Mouse (Mus musculus): ENCODE measurements around the gene Creb5. TPM values are rescaled to one million over a fixed set of nuclear protein-coding genes. Genes with fewer than 3 reads are reported as not detected.

Creb5 gene
- polyA plus RNA-seq, 2 experiments, result 20.0 to 46.1 TPM

- no peak overlapping the region for H3K4me3 ChIP-seq (replicated peaks; ENCODE audit: low read length)
- 16% methylated on average over 4 of the region's 4 CpGs for WGBS
- no peak overlapping the region for H3K9ac ChIP-seq (ENCODE audit: low read depth, low read length, severe bottlenecking)
- no peaks in the 10 kb centered on the region for H3K27me3 ChIP-seq (ENCODE audit: control insufficient read depth, insufficient read depth, low read length)
- no peak overlapping the region for H3K27ac ChIP-seq (replicated peaks; ENCODE audit: low read depth, low read length)
- peak overlapping the region; percentile 30; the same call in 1 of the 2 replicates for H3K4me2 ChIP-seq (replicated peaks; ENCODE audit: low read depth, low read length, severe bottlenecking)
- H3K36me3 ChIP-seq (ENCODE audit: control insufficient read depth, insufficient read depth, low read length), result no peaks in the 10 kb centered on the region
- DNase-seq (ENCODE audit: low spot score), result peak; percentile 64
- no peaks in the 10 kb centered on the region for H3K9me3 ChIP-seq (ENCODE audit: control insufficient read depth, low read length)
- H3K4me1 ChIP-seq (ENCODE audit: control insufficient read depth, insufficient read depth, low read length), result peaks cover 37% of the 10 kb centered on the region
- peak; percentile 60; the same call in 1 of the 2 replicates for ATAC-seq (ENCODE audit: low FRiP score, low read depth)
- TF ChIP-seq POLR2A (IDR thresholded peaks at IDR 0.05; ENCODE audit: borderline replicate concordance, extremely low read depth, insufficient read depth, insufficient read length), result no peak
Observed at GRCm38 (mm10) chr6:53469204-53469603, 182.1 kb downstream of the Creb5 start.

GRCm38 (mm10) chr6:53469703-53470102 lies 182.6 kb downstream of the Creb5 start:
- no peak for TF ChIP-seq POLR2A (IDR thresholded peaks at IDR 0.05; ENCODE audit: borderline replicate concordance, extremely low read depth, insufficient read depth, insufficient read length)
- Histone ChIP-seq H3K36me3 (ENCODE audit: control insufficient read depth, insufficient read depth, low read length) (no peaks in the 10 kb centered on the region), H3K4me2 (replicated peaks; ENCODE audit: low read depth, low read length, severe bottlenecking) (peak overlapping the region; percentile 30), H3K9me3 (ENCODE audit: control insufficient read depth, low read length) (no peaks in the 10 kb centered on the region), H3K9ac (ENCODE audit: low read depth, low read length, severe bottlenecking) (no peak overlapping the region), H3K27ac (replicated peaks; ENCODE audit: low read depth, low read length) (peak overlapping the region; percentile 84), H3K27me3 (ENCODE audit: control insufficient read depth, insufficient read depth, low read length) (no peaks in the 10 kb centered on the region), H3K4me1 (ENCODE audit: control insufficient read depth, insufficient read depth, low read length) (peaks cover 37% of the 10 kb centered on the region), H3K4me3 (replicated peaks; ENCODE audit: low read length) (no peak overlapping the region)
- DNase-seq (ENCODE audit: low spot score) (no peak), ATAC-seq (ENCODE audit: low FRiP score, low read depth) (no peak)
- 35% methylated on average over 2 of the region's 2 CpGs for WGBS

DNA sequence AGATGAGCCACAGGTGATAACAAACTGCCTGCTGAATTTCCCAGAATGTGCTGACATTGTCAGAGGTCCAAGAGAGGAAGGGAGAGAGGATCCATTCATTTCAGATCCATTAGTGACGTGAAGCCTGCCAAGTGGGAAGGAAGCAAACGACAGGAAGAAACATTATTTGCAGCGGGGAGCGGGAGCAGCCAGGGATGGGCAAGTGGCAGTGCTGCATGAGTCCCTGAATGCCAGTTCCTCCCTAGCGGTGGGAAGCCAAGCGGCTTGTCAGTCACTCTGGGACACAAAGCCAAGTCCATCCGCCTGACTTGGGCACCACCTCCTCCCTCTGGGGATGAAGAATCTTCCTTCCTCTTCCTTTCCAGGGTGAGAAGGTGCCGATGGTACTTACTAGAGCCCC lies 183.5 kb downstream of the Creb5 start:
- no peak for TF ChIP-seq POLR2A (IDR thresholded peaks at IDR 0.05; ENCODE audit: borderline replicate concordance, extremely low read depth, insufficient read depth, insufficient read length)
- Histone ChIP-seq H3K4me3 (replicated peaks; ENCODE audit: low read length) (no peak overlapping the region), H3K4me1 (ENCODE audit: control insufficient read depth, insufficient read depth, low read length) (peaks cover 37% of the 10 kb centered on the region), H3K4me2 (replicated peaks; ENCODE audit: low read depth, low read length, severe bottlenecking) (peak overlapping the region; percentile 39), H3K27me3 (ENCODE audit: control insufficient read depth, insufficient read depth, low read length) (no peaks in the 10 kb centered on the region), H3K9ac (ENCODE audit: low read depth, low read length, severe bottlenecking) (no peak overlapping the region), H3K9me3 (ENCODE audit: control insufficient read depth, low read length) (no peaks in the 10 kb centered on the region), H3K36me3 (ENCODE audit: control insufficient read depth, insufficient read depth, low read length) (no peaks in the 10 kb centered on the region), H3K27ac (replicated peaks; ENCODE audit: low read depth, low read length) (peak overlapping the region; percentile 84)
- 29% methylated on average over 8 of the region's 8 CpGs for WGBS
- ATAC-seq (ENCODE audit: low FRiP score, low read depth) (peak; percentile 13; the same call in 1 of the 2 replicates), DNase-seq (ENCODE audit: low spot score) (no peak)

DNA sequence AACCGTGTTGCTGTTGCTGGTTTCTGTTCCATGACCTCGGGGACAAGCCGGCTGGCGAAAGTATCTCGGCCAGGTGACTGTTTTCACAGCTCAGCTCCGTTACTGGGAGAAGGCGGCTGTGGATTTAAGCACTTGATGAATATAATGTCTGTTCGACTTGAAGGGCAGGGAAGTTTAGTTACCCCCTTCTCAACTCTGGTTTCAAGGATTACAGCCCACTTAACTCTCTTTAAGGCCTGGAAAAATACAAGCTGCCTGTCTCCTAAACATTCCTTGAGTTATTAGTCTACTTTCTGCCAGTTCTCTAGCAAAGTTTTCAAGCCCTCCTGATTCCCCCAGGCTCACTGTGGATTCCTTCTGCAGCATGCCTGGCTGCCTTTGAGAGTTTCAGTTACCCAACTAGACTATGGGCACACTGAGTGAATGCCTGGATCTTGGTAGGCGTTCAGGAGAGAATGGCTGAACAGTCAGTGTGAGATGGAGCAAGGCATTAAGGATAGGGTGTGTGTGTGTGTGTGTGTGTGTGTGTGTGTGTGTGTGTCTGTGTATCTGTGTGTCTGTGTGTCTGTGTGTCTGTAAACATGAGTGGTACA lies 184.0 kb downstream of the Creb5 start:
- peak overlapping the region; percentile 84 for H3K27ac ChIP-seq (replicated peaks; ENCODE audit: low read depth, low read length)
- peak overlapping the region; percentile 39 for H3K4me2 ChIP-seq (replicated peaks; ENCODE audit: low read depth, low read length, severe bottlenecking)
- 19% methylated on average over 9 of the region's 9 CpGs for WGBS
- H3K4me1 ChIP-seq (ENCODE audit: control insufficient read depth, insufficient read depth, low read length), result peaks cover 37% of the 10 kb centered on the region
- no peaks in the 10 kb centered on the region for H3K9me3 ChIP-seq (ENCODE audit: control insufficient read depth, low read length)
- no peak for TF ChIP-seq POLR2A (IDR thresholded peaks at IDR 0.05; ENCODE audit: borderline replicate concordance, extremely low read depth, insufficient read depth, insufficient read length)
- H3K9ac ChIP-seq (ENCODE audit: low read depth, low read length, severe bottlenecking), result no peak overlapping the region
- no peaks in the 10 kb centered on the region for H3K27me3 ChIP-seq (ENCODE audit: control insufficient read depth, insufficient read depth, low read length)
- H3K36me3 ChIP-seq (ENCODE audit: control insufficient read depth, insufficient read depth, low read length), result no peaks in the 10 kb centered on the region
- peak; percentile 76 for DNase-seq (ENCODE audit: low spot score)
- H3K4me3 ChIP-seq (replicated peaks; ENCODE audit: low read length), result no peak overlapping the region
- ATAC-seq (ENCODE audit: low FRiP score, low read depth), result peak; percentile 69

DNA sequence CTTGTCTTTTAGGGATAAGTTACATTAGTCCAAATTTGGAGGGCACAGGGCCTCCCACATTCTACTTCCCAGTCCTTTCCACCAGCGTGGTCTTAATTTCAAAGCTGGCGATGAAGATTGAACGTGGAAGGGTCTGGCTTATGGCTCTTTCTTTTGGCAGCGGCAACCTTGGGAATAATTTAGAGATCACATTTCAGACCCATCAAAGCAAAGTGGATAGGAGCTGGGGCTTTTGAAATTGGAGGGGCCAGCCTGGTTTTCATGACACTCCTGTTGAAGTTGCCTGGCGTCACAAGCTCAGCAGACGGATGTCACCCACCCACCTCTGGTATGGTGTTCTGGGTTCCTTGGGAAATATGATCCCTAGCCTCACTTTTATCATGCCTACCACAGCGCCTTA lies 185.7 kb downstream of the Creb5 start:
- WGBS, result 36% methylated on average over 7 of the region's 7 CpGs
- no peak overlapping the region for H3K27ac ChIP-seq (replicated peaks; ENCODE audit: low read depth, low read length)

More for the DNA sequence above, 185.7 kb downstream of the Creb5 start:
- H3K9me3 ChIP-seq (ENCODE audit: control insufficient read depth, low read length), result no peaks in the 10 kb centered on the region
- no peak for DNase-seq (ENCODE audit: low spot score)
- no peak overlapping the region for H3K4me2 ChIP-seq (replicated peaks; ENCODE audit: low read depth, low read length, severe bottlenecking)
- peaks cover 37% of the 10 kb centered on the region for H3K4me1 ChIP-seq (ENCODE audit: control insufficient read depth, insufficient read depth, low read length)
- H3K36me3 ChIP-seq (ENCODE audit: control insufficient read depth, insufficient read depth, low read length), result no peaks in the 10 kb centered on the region
- no peak for ATAC-seq (ENCODE audit: low FRiP score, low read depth)
- no peak overlapping the region for H3K9ac ChIP-seq (ENCODE audit: low read depth, low read length, severe bottlenecking)
- TF ChIP-seq POLR2A (IDR thresholded peaks at IDR 0.05; ENCODE audit: borderline replicate concordance, extremely low read depth, insufficient read depth, insufficient read length), result no peak
- no peak overlapping the region for H3K4me3 ChIP-seq (replicated peaks; ENCODE audit: low read length)
- H3K27me3 ChIP-seq (ENCODE audit: control insufficient read depth, insufficient read depth, low read length), result no peaks in the 10 kb centered on the region
